Mouse (Mus musculus) hindbrain, embryonic 15.5 days (tissue): ENCODE measurements around the gene Nr6a1. TPM values are rescaled to one million over a fixed set of nuclear protein-coding genes. Genes with fewer than 3 reads are reported as not detected.
A peak's percentile ranks its signal among the peaks of the same experiment; 100 is the strongest.

Experiments used
- ATAC-seq: fragments of 200-750 bp; cut with Nextera tagmentation; 2 replicates; pipeline ENCODE4 v1.8.0; 2017; ENCODE audit warnings: low read depth, moderate number of reproducible peaks, moderate TSS enrichment; ENCODE audit not compliant: low FRiP score
- H3K27ac ChIP-seq: fragments of 300-500 bp; sonication (generic); replicated peaks from 2 replicates; pipeline ENCODE4 v1.5.1; 2015; ENCODE audit warnings: mild to moderate bottlenecking, inconsistent platforms
- H3K27me3 ChIP-seq: fragments of 300-500 bp; sonication (generic); 2 replicates; pipeline ENCODE4 v1.6.1; 2015; ENCODE audit warnings: control low read depth, inconsistent platforms
- H3K36me3 ChIP-seq: fragments of 300-500 bp; sonication (generic); 2 replicates; pipeline ENCODE4 v1.6.1; 2015; ENCODE audit warnings: control low read depth, inconsistent platforms
- H3K4me1 ChIP-seq: fragments of 300-500 bp; sonication (generic); replicated peaks from 2 replicates; pipeline ENCODE4 v1.6.1; 2015; ENCODE audit warnings: control low read depth, inconsistent platforms
- H3K4me2 ChIP-seq: fragments of 300-500 bp; sonication (generic); 2 replicates; pipeline ENCODE4 v1.6.1; 2015; ENCODE audit warnings: moderate library complexity, mild to moderate bottlenecking, inconsistent platforms
- H3K4me3 ChIP-seq: fragments of 300-500 bp; sonication (generic); 2 replicates; pipeline ENCODE4 v1.5.1; 2015; ENCODE audit warnings: mild to moderate bottlenecking, inconsistent platforms
- H3K9ac ChIP-seq: fragments of 300-500 bp; sonication (generic); 2 replicates; pipeline ENCODE4 v1.6.1; 2015; ENCODE audit warnings: inconsistent platforms
- H3K9me3 ChIP-seq: fragments of 300-500 bp; sonication (generic); 2 replicates; pipeline ENCODE4 v1.6.1; 2016; ENCODE audit warnings: control low read depth, inconsistent platforms
- WGBS: fragments of 180-500 bp; shearing (Covaris S2); methylation state at CpG from one replicate; pipeline ENCODE4 v1.1.7; 2015; 5-methylcytosine and 5-hydroxymethylcytosine counted together
- polyA plus RNA-seq: library from polyadenylated mRNA; unstranded; fragments of >200 nt; fragmentation: Nextera tagmentation; extraction: Ambion mirVana; gene quantifications from 2 replicates; pipeline ENCODE4 v1.2.1, GENCODE M21; 2015

The Nr6a1 gene
- 2.1 and 2.2 TPM in 2 replicates for polyA plus RNA-seq

DNA sequence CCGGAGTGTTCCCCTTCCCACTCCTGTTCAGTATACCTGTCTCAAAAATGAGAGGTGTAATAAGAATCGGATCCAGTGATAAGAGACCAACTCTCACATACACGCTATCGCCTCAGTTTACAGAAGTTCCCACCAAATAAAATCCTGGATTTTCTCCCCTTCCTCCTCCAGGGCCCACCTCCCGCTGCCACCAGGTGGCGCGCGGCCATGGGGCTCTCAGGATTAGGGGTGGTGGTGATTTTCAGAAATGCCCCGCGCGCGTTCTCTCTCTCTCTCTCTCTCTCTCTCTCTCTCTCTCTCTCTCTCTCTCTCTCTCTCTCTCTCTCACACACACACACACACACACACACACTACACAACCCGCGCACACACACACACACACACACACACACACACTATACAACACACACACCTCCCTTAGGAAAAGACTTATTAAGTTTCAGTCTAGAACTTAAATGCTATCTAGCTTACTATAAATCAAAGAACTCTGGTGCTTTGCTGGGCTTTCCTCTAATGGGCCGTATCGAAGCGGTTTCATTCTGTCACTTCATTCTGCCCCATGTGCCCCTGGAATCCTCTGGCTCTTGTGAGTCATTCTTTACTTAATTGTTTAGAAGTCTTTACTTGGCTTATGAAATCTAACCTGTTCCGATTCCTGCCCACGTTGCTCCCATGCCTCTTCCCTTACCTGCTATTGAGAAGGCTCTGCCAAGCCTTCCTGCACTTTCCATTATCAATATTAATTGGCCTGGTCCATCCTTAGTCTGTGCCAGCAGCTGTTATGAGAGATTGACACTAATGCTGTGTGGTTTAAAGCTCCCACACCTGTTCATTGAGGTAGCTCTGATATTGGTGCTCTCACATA lies at the start of gene Nr6a1:
Gene Nr6a1, minus strand, starts transcription at position 574 of the 865 bp plus-strand sequence.
- Histone ChIP-seq H3K4me1 (peaks cover 29% of the 10 kb centered on the region), H3K4me2 (peak within 1 kb of the TSS; percentile 99), H3K27me3 (peaks cover 9% of the 10 kb centered on the region; the same call in 1 of the 2 replicates), H3K27ac (0 out of 2 replicates have a peak within 1 kb of the TSS, but pooled peaks have one; percentile 15), H3K36me3 (no peaks in the 10 kb centered on the region), H3K9me3 (no peaks in the 10 kb centered on the region), H3K4me3 (peak within 1 kb of the TSS; percentile 97), H3K9ac (peak within 1 kb of the TSS; percentile 29; the same call in 1 of the 2 replicates)
- 9% methylated on average over 19 of the region's 19 CpGs for whole genome bisulfite sequencing
- ATAC-seq: peak; percentile 1; the same call in 1 of the 2 replicates

DNA sequence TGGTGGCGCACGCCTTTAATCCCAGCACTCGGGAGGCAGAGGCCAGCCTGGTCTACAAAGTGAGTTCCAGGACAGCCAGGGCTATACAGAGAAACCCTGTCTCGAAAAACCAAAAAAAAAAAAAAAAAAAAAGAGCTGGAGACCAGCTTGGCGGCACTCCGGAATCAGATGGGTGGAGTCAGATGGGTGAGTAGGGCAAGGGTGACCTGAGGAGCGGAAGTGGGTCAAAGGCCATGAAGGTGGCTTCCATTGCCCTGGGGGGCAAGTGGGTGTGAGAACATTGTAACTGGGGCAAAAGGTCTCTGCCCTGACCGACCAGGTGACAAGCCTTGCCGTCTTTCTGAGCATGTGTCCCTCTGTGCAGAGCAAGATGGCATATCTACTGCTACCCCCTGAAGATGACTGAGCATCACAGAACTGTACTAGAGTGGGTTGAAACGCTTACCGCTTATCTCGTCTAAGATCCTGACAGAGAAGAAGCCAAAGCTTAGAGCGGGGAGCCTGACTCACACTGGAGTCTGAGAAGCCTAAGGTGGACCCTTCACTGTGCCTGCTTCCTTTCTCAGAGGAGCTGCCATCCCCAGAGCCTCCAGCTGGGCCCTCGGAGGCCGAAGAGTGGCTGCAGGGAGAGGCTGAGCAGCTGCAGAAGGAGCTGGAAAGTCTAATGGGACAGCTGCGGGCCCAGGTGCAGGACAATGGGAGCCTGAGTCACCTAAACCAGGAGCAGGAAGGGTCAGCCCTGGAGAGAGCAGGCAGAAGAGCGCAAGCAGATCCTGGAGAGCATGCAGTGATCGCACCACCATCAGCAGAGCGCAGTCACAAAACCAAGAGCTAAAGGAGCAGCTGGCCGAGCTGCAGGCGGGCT lies 48.7 kb upstream of the Nr6a1 start:
- Histone ChIP-seq H3K9ac (no peak overlapping the region), H3K36me3 (no peaks in the 10 kb centered on the region), H3K27me3 (no peaks in the 10 kb centered on the region), H3K4me1 (no peaks in the 10 kb centered on the region), H3K4me3 (no peak overlapping the region), H3K9me3 (no peaks in the 10 kb centered on the region), H3K4me2 (no peak overlapping the region), H3K27ac (no peak overlapping the region)
- WGBS: 86% methylated on average over 21 of the region's 21 CpGs
- no peak for ATAC-seq

DNA sequence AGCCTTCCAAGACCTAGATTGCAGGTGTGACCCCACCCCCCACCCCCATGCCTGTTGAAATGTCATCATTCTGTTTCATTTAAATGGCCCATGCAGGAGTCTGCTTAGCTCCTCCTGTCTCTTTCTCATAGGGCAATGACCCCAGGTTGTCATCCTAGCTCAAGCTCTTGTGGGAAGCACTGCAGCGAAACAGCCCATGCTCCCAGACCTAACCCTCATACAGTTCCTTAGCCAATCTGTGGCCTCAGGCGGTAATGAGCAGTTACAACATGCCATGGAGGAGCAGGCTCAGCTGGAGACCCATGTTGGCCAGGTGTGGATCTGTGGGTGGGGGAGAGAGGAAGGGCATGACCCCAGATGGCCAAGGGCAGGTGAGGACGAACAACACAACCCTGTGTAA lies 47.7 kb upstream of the Nr6a1 start:
- no peak for ATAC-seq
- Histone ChIP-seq H3K27ac (no peak overlapping the region), H3K36me3 (no peaks in the 10 kb centered on the region), H3K9me3 (no peaks in the 10 kb centered on the region), H3K4me2 (no peak overlapping the region), H3K9ac (no peak overlapping the region), H3K4me1 (no peaks in the 10 kb centered on the region), H3K27me3 (no peaks in the 10 kb centered on the region), H3K4me3 (no peak overlapping the region)
- WGBS: 86% methylated on average over 3 of the region's 3 CpGs

DNA sequence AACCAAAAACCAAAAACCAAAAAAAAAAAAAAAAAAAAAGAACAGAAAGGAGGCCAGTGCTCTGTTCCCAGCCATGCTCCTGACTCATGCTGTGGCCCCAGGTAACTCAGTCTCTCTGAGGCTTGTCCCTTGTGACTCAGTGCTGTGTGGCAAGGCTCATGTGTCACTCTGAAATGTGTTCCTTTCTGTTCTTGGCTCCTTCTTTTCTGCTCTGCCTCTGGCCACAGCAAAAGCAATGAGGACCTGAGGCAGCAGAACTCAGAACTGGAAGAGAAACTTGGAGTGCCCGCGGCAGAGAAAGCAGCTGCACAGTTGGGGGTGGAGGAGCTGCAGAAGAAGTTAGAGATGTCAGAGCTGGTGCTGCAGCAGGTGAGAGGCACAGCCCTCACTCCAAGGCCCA lies 46.7 kb upstream of the Nr6a1 start:
- 28% methylated on average over 2 of the region's 2 CpGs for WGBS
- Histone ChIP-seq H3K4me1 (no peaks in the 10 kb centered on the region), H3K27me3 (no peaks in the 10 kb centered on the region), H3K36me3 (no peaks in the 10 kb centered on the region), H3K4me3 (no peak overlapping the region), H3K27ac (no peak overlapping the region), H3K4me2 (no peak overlapping the region), H3K9ac (no peak overlapping the region), H3K9me3 (no peaks in the 10 kb centered on the region)
- no peak for ATAC-seq

DNA sequence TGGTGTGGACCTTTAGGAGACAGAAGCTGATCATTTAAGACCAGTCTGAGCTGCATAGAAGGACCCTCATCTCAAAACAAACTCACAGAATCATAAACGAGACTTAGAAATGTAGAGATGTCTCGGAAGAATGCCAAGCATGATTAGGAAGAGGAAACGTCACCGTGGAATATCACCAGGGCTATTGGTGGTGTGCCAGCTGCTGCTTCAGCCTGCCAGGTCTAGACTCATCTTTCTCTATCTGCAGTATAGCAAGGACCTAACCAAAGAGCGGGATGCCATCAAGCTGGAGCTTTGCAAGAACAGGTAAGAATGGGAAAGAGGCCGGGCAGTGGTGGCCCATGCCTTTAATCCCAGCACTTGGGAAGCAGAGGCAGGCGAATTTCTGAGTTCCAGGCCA lies 46.2 kb upstream of the Nr6a1 start:
- ATAC-seq: no peak
- H3K36me3 ChIP-seq: no peaks in the 10 kb centered on the region
- 83% methylated on average over 7 of the region's 7 CpGs for WGBS

DNA sequence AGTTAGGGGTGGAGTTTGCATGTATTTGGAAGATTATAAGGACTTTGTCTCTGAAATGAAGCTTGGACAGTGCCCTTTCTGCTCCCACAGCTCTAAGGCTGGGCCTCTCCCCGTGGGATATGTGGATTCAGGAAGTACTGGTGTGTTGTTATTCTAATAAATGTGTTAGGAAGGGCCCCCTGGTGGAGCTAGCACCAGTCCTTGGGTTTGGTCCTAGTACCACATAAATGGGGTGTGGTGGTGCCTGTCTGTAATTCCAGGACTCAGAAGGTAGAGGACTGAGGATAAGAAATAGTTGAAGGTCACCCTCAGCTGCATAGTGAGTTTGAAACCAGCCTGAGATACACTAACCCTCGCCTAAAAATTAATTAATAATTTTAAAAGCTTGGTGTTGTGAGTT lies 45.7 kb upstream of the Nr6a1 start:
- Histone ChIP-seq H3K9me3 (no peaks in the 10 kb centered on the region), H3K4me3 (no peak overlapping the region), H3K36me3 (no peaks in the 10 kb centered on the region), H3K27me3 (no peaks in the 10 kb centered on the region), H3K4me1 (no peaks in the 10 kb centered on the region), H3K9ac (no peak overlapping the region), H3K27ac (no peak overlapping the region), H3K4me2 (no peak overlapping the region)
- WGBS: 41% methylated on average over 2 of the region's 2 CpGs
- no peak for ATAC-seq

More for the DNA sequence above, 46.2 kb upstream of the Nr6a1 start:
- Histone ChIP-seq H3K9ac (no peak overlapping the region), H3K4me1 (no peaks in the 10 kb centered on the region), H3K27ac (no peak overlapping the region), H3K27me3 (no peaks in the 10 kb centered on the region), H3K9me3 (no peaks in the 10 kb centered on the region), H3K4me2 (no peak overlapping the region), H3K4me3 (no peak overlapping the region)

DNA sequence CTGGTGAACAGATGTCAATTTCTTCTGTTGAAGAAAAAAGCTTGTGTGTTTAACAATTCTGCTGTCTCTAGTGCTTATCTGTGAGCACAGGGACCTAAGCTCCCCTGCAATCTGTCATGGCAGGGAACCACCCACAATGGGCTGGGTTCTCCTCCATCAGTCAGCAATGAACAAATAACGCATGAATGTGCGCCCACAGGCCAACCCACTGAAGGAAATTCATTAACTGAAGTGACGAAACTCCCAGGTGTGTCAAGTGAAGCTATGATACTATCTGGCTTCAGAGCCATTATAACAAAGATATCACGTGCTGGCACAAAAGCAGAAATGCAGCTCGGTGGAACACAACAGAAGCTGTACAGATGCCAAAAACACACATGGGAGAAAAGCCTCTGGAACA lies 42.6 kb upstream of the Nr6a1 start:
- H3K4me1 ChIP-seq: no peaks in the 10 kb centered on the region
- no peaks in the 10 kb centered on the region for H3K9me3 ChIP-seq
- WGBS: 79% methylated on average over 5 of the region's 5 CpGs
- H3K9ac ChIP-seq: no peak overlapping the region
- no peak overlapping the region for H3K4me3 ChIP-seq
- no peak overlapping the region for H3K27ac ChIP-seq
- H3K27me3 ChIP-seq: no peaks in the 10 kb centered on the region
- H3K4me2 ChIP-seq: no peak overlapping the region
- no peak for ATAC-seq
- H3K36me3 ChIP-seq: no peaks in the 10 kb centered on the region

DNA sequence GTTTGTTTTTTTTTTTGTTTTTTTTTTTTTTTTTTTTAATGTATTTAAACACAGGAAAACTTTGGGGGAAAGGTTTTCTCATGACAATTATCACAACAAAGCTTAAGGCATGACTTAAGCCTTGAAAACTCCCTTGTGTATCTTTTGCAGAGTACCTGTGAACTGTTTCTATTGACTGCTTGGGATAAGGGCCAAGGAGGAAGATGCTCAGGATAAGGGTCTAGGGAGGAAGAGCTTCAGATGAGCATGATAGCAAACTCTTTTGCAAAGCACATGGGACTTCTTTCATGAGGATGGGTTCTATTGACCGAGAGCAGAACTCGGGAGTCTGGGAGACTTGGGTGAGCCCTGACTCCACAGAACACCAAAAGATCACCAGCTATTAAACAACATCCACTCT lies 42.2 kb upstream of the Nr6a1 start:
- H3K9me3 ChIP-seq: no peaks in the 10 kb centered on the region
- no peaks in the 10 kb centered on the region for H3K4me1 ChIP-seq
- no peak overlapping the region for H3K9ac ChIP-seq
- ATAC-seq: no peak
- no peak overlapping the region for H3K4me3 ChIP-seq
- WGBS: 93% methylated on average over 2 of the region's 2 CpGs
- H3K27ac ChIP-seq: no peak overlapping the region
- H3K27me3 ChIP-seq: no peaks in the 10 kb centered on the region
- H3K36me3 ChIP-seq: no peaks in the 10 kb centered on the region
- no peak overlapping the region for H3K4me2 ChIP-seq

DNA sequence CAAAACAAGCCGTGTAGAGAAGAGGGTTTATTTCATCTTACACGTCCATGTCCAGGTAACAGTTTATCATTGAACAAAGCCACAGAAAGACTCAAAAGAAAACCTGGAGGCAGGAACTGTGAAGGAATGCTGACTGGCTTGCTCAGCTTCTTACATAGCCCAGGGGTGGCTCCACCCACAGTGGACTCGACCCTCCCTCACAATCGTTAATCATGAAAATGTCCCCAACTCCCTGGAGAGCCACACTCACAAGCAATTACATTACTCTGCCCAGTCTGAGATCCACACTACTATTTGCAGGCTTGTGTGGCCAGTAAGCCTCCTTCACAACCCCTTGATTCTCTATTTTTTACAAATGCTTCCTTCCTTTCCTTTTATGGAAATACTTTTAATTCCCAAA lies 36.7 kb upstream of the Nr6a1 start:
- Histone ChIP-seq H3K36me3 (no peaks in the 10 kb centered on the region), H3K9me3 (no peaks in the 10 kb centered on the region), H3K27ac (no peak overlapping the region), H3K4me3 (no peak overlapping the region), H3K27me3 (no peaks in the 10 kb centered on the region), H3K9ac (no peak overlapping the region), H3K4me1 (no peaks in the 10 kb centered on the region), H3K4me2 (no peak overlapping the region)
- 32% methylated on average over 4 of the region's 4 CpGs for WGBS
- no peak for ATAC-seq

DNA sequence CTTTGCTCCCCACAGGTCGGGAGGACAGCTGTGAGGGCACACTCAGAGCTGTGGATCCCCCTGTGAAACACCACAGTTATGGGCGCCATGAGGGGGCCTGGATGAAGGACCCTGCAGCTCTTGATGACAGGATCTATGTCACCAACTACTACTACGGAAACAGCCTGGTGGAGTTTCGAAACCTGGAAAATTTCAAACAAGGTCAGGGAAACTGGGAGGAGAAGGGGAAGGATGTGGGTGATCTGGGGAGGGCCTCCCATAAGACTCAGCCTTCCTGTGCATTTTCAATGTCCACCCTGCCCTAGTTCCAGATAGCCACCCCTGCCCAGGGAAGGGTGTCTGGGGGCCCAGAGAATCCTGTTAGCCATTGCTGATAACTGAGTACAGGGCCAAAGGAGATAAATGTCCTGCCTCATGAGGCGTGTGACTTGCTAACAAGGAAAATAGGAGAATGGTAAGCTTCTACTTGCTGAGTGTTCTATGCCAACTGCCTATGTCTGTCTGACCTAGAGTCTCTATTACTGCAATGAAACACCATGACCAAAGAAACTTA lies 30.3 kb upstream of the Nr6a1 start:
- Histone ChIP-seq H3K4me3 (no peak overlapping the region), H3K4me2 (no peak overlapping the region), H3K4me1 (no peaks in the 10 kb centered on the region), H3K27me3 (no peaks in the 10 kb centered on the region), H3K27ac (no peak overlapping the region), H3K9me3 (no peaks in the 10 kb centered on the region), H3K36me3 (no peaks in the 10 kb centered on the region), H3K9ac (no peak overlapping the region)
- 92% methylated on average over 5 of the region's 5 CpGs for WGBS
- no peak for ATAC-seq

DNA sequence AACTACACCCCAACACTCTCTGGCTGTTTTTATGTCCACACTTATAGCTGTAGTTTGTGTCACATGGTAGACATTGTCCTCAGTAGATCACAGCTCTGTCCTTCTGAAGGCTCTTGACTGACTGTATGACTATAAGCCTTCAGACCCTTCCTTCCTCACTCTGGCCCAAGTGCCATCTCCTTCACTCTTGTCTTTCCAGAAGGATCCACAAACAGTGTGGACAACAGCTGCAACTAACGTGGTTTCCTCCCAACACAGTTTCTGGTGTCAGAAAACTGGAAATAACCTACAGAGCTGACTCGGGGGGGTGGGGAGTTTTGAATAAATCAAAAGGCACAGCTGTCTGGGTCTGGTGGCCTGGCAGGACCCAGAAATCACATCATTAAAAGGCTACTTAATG lies 28.6 kb upstream of the Nr6a1 start:
- Histone ChIP-seq H3K27ac (no peak overlapping the region), H3K36me3 (no peaks in the 10 kb centered on the region), H3K9ac (no peak overlapping the region), H3K27me3 (no peaks in the 10 kb centered on the region), H3K9me3 (no peaks in the 10 kb centered on the region), H3K4me3 (no peak overlapping the region), H3K4me1 (no peaks in the 10 kb centered on the region), H3K4me2 (no peak overlapping the region)
- 79% methylated on average over 2 of the region's 2 CpGs for WGBS
- no peak for ATAC-seq
